Mouse (Mus musculus) thymus, postnatal 25 days (tissue): ENCODE results near the gene Mreg.
"Not testable (repeated sequence)": the region's sequence is repeated elsewhere in the genome, so short reads cannot be mapped to it uniquely, and the experiment has no call there.

ENCODE experiments used
- DNase-seq: peaks from one replicate; pipeline ENCODE4 v3.0.0; 2022

The Mreg gene

DNA sequence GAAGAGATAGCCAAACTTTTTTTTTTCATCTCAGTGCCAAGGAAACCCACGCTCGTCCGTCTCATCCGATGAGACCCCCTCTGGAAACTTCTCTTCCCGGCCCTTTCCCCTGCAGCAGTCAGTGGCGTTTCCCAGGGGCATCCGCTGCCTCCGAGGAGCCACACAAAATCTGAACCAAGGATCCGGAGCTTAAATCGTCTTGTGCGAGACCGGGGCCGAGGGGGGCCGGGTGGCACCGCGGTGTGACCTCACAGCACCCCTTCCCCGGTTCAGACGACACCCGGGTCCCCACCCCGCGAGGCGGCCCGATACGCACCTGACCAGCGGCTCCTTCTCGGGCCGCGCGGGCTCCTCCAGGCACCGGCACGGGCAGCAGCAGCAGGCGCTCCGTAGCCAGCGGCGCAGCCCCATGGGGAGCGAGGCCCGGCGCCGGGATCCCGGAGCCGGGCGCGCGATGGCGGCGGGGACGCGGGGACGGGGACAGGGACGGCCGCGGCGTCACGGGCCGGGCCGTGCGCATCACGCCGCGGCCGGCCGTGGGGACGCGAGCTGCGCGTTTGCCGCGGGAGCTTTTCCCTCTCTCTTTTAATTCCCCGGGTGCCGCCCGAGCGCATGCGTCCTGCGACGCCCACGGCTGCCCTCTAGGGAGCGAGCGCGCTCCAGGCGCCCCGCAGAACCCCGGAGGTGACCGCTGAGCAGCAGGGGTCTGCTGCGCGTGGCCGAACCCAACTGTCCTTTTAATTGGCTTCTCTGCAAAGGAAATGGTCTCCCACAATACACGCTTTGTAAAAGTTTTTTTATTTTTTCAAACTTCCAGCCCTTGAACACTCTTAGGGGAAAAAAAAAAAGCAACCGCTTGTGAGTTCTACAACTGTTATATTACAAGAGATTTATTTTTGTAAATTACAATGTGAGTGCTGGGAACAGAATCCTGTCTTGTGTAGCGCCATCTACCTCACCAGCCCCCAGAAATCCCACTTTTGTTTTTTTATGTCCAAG is at the start of gene Mreg:
Gene Mreg (minus strand): TSS at position 607 of the 999 bp plus-strand sequence.
- peak; percentile 40 for DNase-seq

DNA sequence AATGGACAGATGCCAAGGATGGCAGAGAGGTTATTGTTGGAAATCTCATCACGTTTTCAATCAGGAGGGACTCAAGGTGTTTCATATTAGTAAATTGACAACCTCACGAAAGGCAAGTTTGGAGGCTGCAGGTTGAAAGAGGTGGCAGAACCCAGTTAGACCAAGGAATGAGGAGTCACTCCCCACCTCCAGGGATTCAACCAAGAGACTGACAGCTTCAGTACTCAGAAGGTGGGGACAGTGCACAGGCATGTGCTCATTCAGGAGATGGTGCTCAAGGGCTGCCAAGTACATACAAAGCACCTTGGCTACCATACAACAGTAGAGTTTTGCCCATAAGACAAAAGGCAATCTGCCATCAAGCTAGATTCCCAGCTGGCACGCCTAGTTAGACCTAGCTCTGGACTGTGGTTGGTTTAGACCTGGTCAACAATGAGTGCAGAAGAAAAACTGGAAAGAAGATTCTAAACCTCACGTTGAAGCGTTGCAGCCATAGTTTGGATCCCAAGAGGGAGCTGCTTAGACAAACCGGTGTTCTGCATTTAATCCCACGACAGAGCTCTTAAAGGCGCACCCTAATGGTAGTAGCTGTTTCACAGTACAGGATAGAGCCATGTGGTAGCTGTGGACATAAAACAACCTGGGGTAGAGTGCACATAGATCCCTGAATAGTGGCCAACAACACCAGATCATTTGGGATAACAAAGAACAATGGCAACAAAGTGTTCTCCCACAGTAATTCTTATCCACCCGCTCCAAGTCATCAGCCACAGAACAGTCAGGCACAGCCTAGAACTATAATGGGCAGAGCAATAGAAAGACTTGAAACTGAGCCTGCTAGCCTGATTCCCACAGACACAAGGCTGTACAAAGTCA is 44.5 kb upstream of the Mreg start:
- DNase-seq, result no peak

DNA sequence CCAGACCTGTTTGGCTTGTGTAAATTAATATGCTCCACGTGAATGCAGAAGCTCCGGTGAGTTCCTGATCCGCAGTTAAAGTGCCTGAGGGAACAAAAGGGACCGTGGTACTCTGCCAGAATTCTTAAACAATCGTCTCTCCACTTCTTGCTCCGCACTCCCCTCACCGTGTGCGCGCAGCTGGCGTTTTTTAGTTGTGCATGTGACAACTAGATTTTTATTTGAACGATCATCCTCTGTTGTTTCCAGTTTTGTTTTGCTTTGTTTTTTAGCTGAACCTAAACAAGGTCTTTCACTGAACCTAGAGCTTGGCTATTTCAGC is 43.7 kb upstream of the Mreg start:
- no peak for DNase-seq

- peak; percentile 55 for DNase-seq
Observed at GRCm38 (mm10) chr1:72255062-72255853, 43.2 kb upstream of the Mreg start.

- DNase-seq, result peak; percentile 85
Observed at GRCm38 (mm10) chr1:72254545-72255061, 42.5 kb upstream of the Mreg start.

- no peak for DNase-seq
Observed at GRCm38 (mm10) chr1:72253881-72254491, 41.9 kb upstream of the Mreg start.

DNA sequence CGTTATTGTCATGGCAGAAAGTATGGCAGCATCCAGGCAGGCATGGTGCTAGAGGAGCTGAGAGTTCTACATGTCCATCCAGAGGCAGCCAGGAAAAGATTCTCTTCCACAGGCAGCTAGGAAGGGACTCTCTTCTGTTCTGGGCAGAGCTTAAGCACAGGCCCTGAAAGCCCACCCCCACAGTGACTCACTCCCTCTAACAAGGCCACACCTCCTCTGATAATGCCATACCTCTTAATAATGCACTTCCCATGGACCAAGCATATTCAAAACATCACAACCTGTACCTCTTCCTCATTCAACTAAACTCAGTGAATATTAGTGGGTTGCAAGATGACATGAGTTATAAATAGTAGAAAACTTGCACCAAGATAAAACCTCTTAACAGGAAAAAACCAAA is 39.7 kb upstream of the Mreg start:
- no peak for DNase-seq

GRCm38 (mm10) chr1:72248226-72248737 is 36.2 kb upstream of the Mreg start:
- not testable (repeated sequence) for DNase-seq

GRCm38 (mm10) chr1:72244317-72245036 is 32.4 kb upstream of the Mreg start:
- no peak for DNase-seq

- DNase-seq, result peak; percentile 95
Observed at GRCm38 (mm10) chr1:72243656-72244316, 31.7 kb upstream of the Mreg start.

DNA sequence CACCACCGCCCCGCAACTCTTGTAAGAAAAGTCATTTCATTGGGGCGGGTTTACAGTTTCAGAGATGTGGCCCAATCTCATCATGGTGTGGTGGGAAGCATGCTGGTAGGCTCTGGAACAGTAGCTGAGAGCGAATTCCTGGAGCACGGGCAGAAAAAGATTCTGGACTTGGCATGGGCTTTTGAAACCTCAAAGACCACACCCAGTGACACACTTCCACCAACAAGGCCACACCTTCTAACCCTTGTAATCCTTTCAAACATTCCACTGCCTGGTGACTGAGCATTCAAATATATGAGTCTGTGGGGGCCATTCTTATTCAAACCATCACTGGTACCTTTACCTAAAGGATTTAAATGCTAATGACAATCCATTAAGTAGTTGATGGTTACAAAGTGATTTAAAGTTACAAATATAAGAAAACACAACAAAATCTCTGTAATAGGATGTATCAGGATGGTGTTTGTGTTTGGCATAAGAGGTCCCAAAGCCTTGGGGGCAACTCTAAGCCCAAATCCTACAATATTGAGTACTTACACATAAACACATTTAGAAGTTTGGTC is 30.6 kb upstream of the Mreg start:
- DNase-seq, result no peak

GRCm38 (mm10) chr1:72239113-72239512 is 27.0 kb upstream of the Mreg start:
- DNase-seq, result not testable (repeated sequence)

DNA sequence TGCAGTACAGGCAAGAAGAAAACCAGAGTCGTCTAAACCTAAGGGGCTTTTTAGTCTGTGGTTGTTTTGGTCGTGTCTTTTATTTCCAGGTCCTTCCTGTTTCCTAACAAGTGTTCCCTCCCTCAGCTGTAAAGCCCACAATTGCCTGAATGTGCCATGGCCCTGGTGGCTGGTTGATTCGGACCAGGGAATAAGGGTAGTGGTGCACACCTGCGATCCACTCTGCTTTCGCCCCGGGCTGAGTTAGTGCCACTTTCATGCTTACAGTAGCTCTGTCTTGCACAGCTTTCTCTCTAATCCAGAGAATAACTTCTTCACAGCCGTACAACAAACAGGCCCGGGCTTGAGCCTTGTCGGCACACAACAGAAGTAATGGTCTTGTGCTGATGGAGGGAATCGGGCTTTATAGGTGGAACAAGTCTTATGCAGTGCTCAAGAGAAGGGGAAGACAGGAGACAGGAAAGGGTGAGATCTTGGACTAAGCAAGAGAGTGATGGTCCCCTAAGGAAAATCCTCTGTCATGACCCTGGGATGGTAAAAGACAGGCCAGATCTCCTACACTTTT is 26.0 kb upstream of the Mreg start:
- DNase-seq, result no peak

DNA sequence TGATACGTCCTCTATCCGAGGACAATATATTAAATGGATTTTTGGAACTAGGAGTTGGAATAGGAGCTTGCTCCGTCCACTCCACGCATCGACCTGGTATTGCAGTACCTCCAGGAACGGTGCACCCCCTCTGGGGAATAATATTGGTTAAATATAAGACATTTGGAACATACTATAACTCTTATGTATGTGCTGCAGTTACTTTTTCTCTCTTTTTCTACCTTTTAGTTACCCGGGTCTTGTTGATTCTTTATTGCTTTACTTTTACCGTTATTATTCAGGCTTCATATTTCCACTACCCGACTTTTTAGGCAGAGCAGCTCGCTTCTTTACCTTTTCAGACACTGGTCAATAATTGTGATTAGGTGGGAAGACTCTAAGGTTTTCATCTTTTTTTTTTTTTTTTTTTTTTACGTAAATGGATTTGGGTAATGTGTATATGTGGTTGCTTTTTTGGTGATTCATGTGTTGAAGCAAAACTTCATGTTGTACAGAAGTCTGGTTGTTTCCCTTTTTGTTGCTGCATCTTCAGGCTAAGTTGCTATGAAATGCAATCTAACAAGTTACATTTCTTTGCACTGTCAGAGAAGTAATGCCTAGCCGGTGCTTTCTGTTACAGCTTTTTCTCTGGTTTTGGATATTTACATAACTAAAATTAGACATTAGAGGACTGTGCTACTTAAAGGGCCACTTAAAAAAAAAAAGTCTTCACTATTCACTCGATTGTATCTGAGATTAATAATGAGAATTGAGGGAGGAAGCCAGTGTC is 25.1 kb upstream of the Mreg start:
- peak; percentile 37 for DNase-seq

DNA sequence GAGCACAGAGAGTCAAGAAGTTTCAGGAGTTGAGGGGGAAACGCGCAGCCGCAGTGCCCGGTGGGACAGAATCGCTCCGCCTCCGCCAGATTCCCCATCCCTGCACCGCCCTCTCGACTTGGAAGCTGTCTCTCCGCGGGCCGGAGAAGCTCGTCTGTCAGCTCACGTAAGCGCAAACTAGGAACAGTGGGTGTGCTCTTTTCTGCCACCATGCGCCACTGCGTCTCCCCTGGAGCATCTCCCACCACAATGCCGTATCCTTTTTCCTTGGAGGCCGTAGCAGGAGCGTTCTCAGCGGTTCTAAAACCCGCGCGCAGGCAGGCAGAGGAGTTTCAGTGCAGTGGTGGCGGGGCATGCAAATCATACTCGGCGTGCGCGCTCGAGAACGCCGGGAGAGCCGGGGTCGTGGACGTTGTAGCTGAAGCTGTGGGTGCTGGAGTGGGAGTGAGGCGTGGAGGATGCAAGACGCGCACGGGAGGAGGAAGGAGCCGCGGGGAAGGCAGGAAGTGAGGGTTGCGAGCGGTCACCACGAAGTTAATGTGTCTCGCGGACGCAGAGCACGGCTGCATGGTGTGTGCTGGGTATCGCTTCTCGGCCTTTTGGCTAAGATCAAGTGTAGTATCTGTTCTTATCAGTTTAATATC is 24.4 kb upstream of the Mreg start:
- DNase-seq, result peak; percentile 50

DNA sequence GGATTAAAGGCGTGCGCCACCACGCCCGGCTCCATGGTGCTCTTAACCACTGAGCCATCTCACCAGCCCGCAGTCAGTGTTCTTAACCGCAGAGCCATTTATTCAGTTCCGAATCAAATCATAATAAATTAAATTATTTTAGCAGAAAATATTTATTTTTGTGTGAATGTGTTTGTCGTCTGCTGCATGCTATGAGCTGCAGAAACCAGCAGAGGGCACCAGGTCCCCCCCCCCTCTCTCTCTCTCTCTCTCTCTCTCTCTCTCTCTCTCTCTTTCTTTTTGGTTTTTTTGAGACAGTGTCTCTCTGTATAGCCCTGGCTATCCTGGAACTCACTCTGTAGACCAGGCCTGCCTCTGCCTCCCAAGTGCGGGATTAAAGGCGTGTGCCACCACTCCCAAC is 20.5 kb upstream of the Mreg start:
- DNase-seq, result not testable (repeated sequence)

GRCm38 (mm10) chr1:72228974-72229373 is 16.9 kb upstream of the Mreg start:
- DNase-seq, result no peak

- no peak for DNase-seq
Observed at GRCm38 (mm10) chr1:72227546-72227945, 15.4 kb upstream of the Mreg start.
